Mouse (Mus musculus) CH12.LX (cell line): Measurements from ENCODE around the gene Focad.

Experiments used
- BHLHE40 ChIP-seq: IDR thresholded peaks from 2 replicates; pipeline ENCODE4 v1.6.1; 2011; ENCODE audit warnings: mild to moderate bottlenecking, low read depth, low read length, improper control_type of control experiment
- CTCF ChIP-seq, 2 experiments: IDR thresholded peaks in 1 of 2; conservative IDR thresholded peaks in 1 of 2; 2 replicates each; pipeline ENCODE4 v1.5.1; 2011 to 2012; ENCODE audit warnings: low read depth in 2 of 2, low read length in 2 of 2, improper control_type of control experiment in 1 of 2, inconsistent platforms in 1 of 2, mild to moderate bottlenecking in 1 of 2, moderate library complexity in 1 of 2
- E2F4 ChIP-seq: IDR thresholded peaks from 2 replicates; pipeline ENCODE4 v1.6.1; 2011; ENCODE audit warnings: low read depth, low read length, improper control_type of control experiment; ENCODE audit not compliant: insufficient replicate concordance
- HCFC1 ChIP-seq: IDR thresholded peaks from 2 replicates; pipeline ENCODE4 v1.6.1; 2012; ENCODE audit warnings: low read depth, mild to moderate bottlenecking, inconsistent platforms, low read length, improper control_type of control experiment
- MAFK ChIP-seq: IDR thresholded peaks from 2 replicates; pipeline ENCODE4 v1.6.1; 2011; ENCODE audit warnings: low read length, improper control_type of control experiment; ENCODE audit not compliant: insufficient replicate concordance
- POLR2A ChIP-seq: IDR thresholded peaks from 2 replicates; pipeline ENCODE4 v1.6.1; 2011; ENCODE audit warnings: low read depth, mild to moderate bottlenecking, improper control_type of control experiment, low read length
- POLR2AphosphoS2 ChIP-seq: IDR thresholded peaks from 2 replicates; pipeline ENCODE4 v1.6.1; 2011; ENCODE audit warnings: low read depth, low read length, improper control_type of control experiment

- TF ChIP-seq POLR2A (no peak), HCFC1 (no peak), CTCF (conservative IDR thresholded peaks at IDR 0.05 in 1 of 2, IDR thresholded peaks at IDR 0.05 in 1 of 2; ENCODE audit: low read depth in 2 of 2, low read length in 2 of 2) (no peak), BHLHE40 (no peak), E2F4 (no peak), MAFK (no peak), POLR2AphosphoS2 (no peak)
These were observed 102.8 kb downstream of the Focad start for GRCm38 (mm10) chr4:88197244-88197643.
